Mouse (Mus musculus) right cerebral cortex, adult 2 months (tissue): ENCODE results near the gene Gpam.

Source experiments
- DNase-seq, 2 experiments: peaks; one replicate each; pipeline ENCODE4 v3.0.0; 2021 to 2022; ENCODE audit warnings: low spot score in 2 of 2

The Gpam gene

DNA sequence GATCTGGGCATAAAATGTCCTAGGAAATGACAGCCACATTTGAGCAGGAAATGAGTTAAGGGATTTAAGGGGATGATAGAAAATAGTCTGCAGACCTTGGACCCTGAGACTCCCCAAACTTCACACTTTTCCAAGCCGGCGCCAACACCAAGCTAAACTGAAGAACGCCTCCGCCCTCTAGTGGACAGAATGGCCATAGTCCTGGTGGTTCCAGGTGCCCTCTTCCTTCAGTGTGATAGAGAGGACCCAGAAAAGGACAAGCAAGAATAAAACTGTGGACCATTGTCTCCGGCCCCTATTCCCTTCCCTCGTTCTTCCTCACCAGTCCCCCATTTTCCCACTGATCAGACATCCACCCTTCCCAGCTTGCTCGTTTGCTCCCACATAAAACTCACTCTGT is 66.1 kb downstream of the Gpam start:
- peak; percentile 83 to 85 for DNase-seq

DNA sequence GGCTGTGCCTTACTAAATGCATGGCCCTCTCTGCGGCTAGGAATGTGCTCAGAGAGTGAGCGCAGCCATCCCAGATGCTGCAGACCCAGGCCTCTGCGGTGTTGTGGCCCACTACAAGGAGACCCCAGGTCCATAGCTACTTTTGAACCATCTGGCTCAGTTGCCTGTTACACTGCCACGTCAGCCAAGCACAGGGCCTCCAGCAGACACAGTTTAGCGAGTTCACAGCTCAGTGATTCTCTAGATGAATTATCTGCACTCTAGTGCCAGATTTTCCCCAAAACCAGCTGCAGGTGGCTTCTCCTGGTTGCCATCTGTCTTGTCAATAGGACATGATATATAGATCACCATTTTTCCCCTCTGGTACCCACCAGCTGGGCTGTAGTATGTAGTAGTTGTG is 69.6 kb downstream of the Gpam start:
- DNase-seq = no peak

DNA sequence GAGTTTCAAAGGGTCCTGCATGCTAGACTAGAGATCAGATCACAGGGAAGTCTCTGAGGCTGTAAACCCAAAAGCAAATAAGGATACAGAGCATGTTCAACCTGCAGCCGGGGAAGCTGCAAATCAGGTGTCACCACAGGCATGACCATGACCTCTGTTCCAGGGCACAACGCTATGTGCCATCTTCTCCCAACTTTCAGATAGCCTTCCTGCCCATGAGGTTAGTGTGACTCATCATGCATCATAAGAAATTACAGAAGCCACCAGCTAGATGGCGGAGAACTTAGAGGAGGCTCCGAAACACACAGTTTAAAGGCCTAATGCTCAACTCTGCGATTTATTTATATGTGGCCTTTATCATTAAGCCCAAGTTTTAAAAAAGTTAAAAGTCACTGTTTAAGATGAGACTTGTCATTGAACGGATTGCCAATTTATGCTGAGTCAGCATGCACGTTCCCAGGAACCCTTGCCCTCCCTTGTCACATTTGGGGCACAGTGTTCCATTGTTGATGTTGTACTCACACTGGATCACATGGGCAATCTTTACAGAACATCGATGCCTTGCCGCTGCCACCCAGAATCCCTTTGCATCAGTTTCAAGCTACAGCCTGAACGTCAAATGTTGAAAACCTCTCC is 71.3 kb downstream of the Gpam start:
- no peak for DNase-seq

DNA sequence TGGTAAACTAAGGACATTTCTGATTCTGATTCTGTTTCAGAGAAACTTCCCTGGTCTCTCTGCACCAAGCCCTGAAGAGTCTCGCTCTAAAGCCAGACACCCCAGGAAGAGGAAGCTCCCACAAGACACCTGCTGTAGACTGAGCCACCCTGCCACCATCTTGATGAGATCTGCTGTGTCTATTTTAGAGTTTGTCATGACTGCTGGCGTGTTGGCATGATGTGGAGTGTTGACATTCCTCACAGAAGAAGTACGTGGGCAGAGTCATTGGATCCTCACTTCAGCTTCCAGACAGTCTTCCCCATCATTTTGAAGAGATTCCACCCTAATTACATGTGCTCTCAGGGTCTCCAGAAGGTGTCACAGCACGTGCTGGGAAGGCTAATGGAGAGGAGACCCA is 73.9 kb downstream of the Gpam start:
- peak in 1 of 2 experiments; percentile 22 for DNase-seq

DNA sequence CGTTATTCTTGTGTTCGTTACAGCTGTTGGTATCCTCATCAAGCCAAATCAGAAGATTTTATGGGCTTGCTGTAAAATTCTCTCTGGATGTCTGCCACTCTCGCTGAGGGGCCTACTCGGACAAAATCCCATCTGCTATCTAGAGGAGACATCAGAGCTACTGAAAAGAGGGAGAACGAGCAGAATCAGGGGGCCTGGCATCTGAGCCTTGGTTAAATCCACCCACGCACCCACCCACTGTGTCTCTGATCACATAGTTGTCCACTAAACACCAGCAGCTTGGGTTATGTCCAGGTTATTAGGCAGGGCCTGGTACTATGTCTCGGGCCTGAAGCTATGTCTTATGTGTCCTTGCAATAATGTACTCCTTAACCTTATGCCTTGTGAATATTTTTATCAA is 89.6 kb downstream of the Gpam start:
- no peak for DNase-seq

DNA sequence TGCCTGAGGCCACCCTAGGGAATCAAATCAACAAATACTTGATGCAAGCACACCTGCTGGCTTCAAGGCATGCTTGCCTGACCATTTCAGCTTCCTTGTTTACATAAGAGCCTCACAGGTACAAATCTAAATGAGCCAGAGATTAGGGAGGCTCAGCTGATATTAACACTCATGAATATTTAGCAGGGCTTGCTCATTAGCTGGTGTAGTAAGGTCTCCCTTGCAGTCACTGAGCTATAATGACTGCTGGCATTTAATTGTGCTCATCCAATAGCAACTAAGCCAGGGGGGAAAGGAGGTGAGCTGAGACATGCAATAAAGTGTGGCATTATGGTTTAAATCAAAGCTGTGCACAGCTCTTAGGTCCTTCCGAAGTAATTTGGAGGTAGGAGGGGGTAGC is 108.2 kb downstream of the Gpam start:
- no peak for DNase-seq
